Mouse (Mus musculus) left cerebral cortex, adult 2 months (tissue): ENCODE results near the gene Hif1an. TPM values are rescaled to one million over a fixed set of nuclear protein-coding genes. Genes with fewer than 3 reads are reported as not detected.
A peak's percentile ranks its signal among the peaks of the same experiment; 100 is the strongest.

Experiments
- DNase-seq, 2 experiments: peaks; one replicate each; pipeline ENCODE4 v3.0.0; 2021 to 2022; ENCODE audit warnings: low spot score in 2 of 2, mixed read lengths in 1 of 2; ENCODE audit errors: extremely low spot score in 1 of 2
- H3K27ac ChIP-seq: fragments of 200-600 bp; 2 replicates; pipeline ENCODE4 v1.8.1; 2022
- H3K4me3 ChIP-seq: fragments of 200-600 bp; 2 replicates; pipeline ENCODE4 v1.8.1; 2022
- CTCF ChIP-seq: fragments of 200-600 bp; IDR thresholded peaks from 2 replicates; pipeline ENCODE4 v1.8.1; 2022; ENCODE audit warnings: antibody characterized with exemption, mild to moderate bottlenecking, moderate library complexity
- intact Hi-C: fragments of 180-260 bp; cut with DNase I; formaldehyde crosslinking; loops from one replicate; pipeline ENCODE4 v1.15.1; 2025
- total RNA-seq, 2 experiments: library from RNA; stranded (reverse); gene quantifications; 2 replicates each; pipeline ENCODE4 v1.2.3; 2021

Hif1an gene
- total RNA-seq, 2 experiments from 2014 or later = 33.6 to 35.3 TPM

DNA sequence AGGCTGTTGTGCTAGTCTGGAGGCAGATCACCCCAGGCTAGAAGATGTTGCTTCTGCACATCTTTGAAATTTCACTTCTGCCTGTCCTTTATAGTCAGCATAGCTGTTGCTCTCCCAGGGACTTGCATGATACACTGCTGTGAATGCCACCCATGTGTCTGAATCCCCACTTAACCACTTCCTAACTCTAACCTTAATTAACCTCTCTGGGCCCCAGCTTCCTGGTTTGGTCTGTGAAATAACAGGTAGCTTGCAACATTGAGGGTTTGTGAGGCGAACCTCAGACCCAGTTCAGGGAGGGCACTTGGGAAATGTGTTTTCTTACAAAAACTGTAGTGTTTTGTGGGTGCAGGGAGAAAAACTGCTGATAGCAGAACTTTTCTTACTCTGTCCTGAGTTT lies 15.4 kb downstream of the Hif1an start:
- DNase-seq = no peak
- intact Hi-C loops = no loop called here
- H3K27ac ChIP-seq = no peak overlapping the region
- no peak overlapping the region for H3K4me3 ChIP-seq
- TF ChIP-seq CTCF = no peak

DNA sequence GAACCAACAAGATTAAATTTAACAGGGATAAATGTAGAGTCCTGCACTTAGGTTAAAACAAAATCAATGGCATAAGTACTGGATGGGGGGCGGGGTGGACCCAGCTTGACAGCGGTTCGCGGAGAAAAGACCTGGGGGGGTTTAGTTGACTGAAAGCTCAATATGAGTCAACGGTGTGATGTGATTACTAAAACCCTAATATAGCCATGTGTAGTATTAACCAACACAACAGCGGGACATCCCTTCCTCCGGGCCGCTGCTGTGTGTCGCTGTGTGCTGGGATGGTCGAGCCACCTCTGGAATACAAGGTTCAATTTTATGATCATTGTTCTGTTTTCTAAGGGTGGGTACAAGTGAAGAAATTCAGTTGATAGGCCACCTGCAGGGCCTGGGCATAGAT lies 19.5 kb downstream of the Hif1an start:
- H3K27ac ChIP-seq = no peak overlapping the region
- TF ChIP-seq CTCF = no peak
- DNase-seq = no peak
- intact Hi-C loops = loop anchor here (1.0 kb wide), 2 partner anchors 173 to 313 kb away; no protein-coding TSS in a partner anchor
- H3K4me3 ChIP-seq = no peak overlapping the region

DNA sequence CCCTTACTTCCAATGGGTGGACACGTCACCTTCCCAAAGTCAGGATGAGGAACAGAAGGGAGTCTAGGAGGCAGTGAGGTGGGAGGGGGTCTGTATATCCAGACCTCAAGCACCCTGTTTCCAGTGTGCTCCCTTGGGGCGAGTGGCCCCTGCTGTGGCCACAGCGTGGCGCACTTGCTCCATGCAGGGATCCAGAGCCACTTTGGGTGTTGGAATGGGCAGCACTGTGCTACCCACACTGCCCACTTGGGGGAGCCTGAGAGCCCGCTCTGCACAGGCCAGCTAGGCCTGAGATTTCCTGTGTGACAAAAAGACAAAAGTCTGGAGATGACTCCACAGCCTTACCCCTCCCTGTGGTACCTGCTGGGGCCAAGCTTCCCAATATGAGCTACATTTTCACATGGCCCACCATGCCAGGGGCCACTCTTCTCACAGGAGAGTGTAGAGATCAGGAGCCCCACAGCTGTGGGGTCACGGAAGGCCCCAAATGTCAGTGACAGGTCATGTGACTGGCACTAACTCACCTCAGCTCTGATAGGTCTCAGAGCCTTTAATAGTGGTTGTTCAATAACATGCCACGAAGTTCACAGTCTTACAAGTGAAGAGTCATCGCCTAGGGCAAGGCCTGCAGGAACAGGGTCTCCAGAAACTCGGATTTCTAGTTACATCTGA lies 20.1 kb downstream of the Hif1an start:
- no peak overlapping the region for H3K27ac ChIP-seq
- TF ChIP-seq CTCF = no peak; the same call in none of the 2 replicates
- peak; percentile 91 to 95 for DNase-seq
- intact Hi-C loops = loop anchor here (1.0 kb wide), 2 partner anchors 173 to 313 kb away; no protein-coding TSS in a partner anchor
- H3K4me3 ChIP-seq = no peak overlapping the region

DNA sequence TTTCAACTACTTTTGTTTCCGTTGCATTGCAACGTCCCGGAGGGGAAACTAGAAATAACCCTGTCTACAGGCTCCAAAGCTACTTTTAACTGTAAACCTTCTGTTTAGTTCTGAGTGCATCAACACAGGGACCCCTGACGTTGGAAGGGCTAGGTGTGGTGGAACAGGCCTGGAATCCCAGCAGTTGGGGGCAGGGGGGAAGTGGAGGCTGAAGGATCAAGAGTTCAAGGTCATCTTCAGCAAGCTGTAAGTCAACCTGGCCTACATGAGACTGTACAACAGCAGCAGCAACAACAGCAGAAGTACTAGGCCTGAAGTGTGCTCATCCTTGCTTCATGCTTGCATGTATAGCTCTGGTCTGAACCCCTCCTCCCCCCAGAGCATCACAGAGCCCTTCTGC lies 25.4 kb downstream of the Hif1an start:
- DNase-seq = no peak
- Histone ChIP-seq H3K4me3 (no peak overlapping the region), H3K27ac (no peak overlapping the region)
- intact Hi-C loops = no loop called here
- TF ChIP-seq CTCF = no peak

DNA sequence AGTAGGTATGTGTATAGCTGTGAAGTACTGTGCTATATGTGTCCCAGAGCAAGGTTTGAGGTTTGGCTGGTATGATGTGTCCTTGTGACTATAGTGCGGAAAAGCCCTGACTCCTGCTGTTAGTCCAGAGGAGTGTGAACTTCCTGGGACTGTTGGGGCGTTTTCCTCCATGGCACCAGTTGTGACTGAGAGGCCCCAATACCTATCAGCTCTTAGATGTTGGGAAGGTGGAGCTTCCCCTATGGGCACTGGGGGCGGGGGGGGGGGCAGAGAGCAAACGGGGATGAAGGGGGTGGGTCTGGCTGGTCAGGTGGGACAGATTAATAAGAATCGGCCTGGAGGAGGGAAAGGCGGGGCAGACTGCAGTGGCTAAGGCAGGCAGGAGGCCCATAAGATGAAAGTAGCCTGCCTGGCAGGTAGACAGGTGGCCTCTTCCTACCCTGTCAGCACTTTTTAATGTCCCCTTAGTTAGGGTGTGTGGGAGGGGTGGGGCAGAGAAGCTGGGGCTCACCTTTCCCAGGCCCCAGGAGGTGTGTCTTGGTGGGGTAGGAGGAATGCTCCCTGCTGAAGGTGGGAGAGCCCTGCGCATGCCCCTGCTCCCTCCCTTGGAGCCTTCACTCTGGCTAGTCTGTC lies 27.1 kb downstream of the Hif1an start:
- no peak for TF ChIP-seq CTCF
- DNase-seq = no peak
- Histone ChIP-seq H3K4me3 (no peak overlapping the region), H3K27ac (no peak overlapping the region)
- intact Hi-C loops = no loop called here

DNA sequence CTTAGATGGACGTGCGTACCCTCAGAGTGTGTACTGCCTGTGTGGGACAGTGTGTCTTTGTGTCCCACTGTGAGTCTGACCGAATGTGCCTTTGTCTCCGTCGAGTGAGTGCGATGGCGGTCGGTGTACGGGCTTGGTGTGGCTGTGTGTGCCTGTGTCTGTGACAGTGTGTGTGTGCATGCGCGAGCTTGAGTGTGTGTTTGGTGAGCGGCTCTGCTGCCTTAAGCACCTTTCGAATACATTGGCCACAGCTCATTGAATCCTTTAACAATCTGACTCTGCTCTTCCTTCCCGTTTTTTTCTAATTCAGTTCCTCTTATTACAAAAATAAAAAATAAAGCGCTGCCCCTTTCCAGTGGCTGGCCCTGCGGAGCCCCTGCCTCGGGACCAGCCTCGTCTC lies 28.3 kb downstream of the Hif1an start:
- H3K4me3 ChIP-seq = no peak overlapping the region
- DNase-seq = no peak
- intact Hi-C loops = no loop called here
- no peak for TF ChIP-seq CTCF
- H3K27ac ChIP-seq = no peak overlapping the region

DNA sequence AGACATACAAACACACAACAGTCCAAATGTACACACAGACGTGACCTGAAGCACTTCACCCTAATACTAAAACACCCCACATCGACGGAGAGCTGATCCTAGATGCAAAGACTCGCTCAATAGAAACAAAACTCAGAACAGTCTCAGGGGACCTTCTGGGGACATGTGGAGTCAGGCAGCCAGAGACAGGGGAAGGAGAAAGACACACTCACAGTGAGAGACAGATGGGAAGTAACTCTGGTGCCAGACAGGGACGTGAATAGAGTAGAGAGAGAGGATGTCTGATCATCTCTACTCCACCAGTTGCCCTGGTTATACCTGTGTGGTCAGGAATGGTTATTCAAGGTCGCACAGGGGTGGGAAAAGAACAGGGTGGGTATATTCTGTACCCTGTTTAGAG lies 29.0 kb downstream of the Hif1an start:
- Histone ChIP-seq H3K27ac (no peak overlapping the region), H3K4me3 (no peak overlapping the region)
- no peak for TF ChIP-seq CTCF
- intact Hi-C loops = no loop called here
- no peak for DNase-seq

DNA sequence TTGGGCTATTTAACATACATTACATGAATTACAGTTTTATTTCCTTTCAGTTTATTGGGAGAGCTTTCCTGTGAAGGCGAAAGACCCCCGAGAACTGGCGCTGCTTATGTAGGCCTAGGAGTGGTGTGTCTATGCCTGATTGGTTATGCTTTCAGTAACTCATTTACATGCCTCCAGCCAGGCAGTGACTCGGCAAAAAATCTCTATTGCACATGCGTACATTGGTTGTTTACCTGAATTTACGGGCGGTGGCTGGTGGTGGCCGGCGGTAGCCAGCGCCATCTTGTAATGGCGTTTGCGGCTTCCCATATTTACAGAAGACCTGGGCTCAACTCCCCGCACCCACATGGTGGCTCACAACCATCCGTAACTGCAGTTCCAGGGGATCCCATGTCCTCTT lies 31.5 kb downstream of the Hif1an start:
- no peak for TF ChIP-seq CTCF
- no peak for DNase-seq

DNA sequence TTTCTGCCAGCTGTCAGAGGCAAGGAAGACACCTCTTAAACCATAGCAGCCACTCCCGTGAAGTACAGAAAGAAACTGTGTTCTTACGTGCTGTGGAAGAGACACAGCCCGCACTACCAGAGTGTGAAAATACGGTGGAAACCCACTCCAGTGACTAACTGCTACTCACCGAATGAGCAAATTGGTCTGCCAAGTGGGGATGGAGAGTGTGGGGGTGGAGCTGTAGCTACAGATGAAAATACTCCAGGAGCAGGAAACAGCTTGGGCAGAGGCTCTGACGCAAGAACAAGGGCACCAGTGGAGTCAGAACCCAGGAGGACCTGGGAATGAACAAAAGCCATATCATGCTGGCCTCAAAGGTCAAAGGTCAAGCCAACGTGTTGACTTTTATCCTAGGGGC lies 55.5 kb downstream of the Hif1an start:
- intact Hi-C loops = no loop called here
- peak; percentile 47 to 54 for DNase-seq
- no peak overlapping the region for H3K4me3 ChIP-seq
- no peak for TF ChIP-seq CTCF
- H3K27ac ChIP-seq = no peak overlapping the region

More for the DNA sequence above, 31.5 kb downstream of the Hif1an start:
- intact Hi-C loops = no loop called here
- H3K27ac ChIP-seq = no peak overlapping the region
- H3K4me3 ChIP-seq = no peak overlapping the region

Other genes with a start within 250 kb of the Hif1an start
- gene Scd4, start 229.8 kb upstream of the Hif1an start, total RNA-seq = 1 to 10 TPM; 2.1 to 2.3 TPM
- 100 to 1,000 TPM; 133 to 177 TPM for gene Scd1, start 155.0 kb upstream of the Hif1an start, total RNA-seq
- gene Wnt8b, start 69.4 kb upstream of the Hif1an start, total RNA-seq = not detected
- gene Sec31b, start 17.0 kb upstream of the Hif1an start, total RNA-seq = under 1 TPM; 0.11 to 0.16 TPM
- not detected for gene Gm20538, start 10.0 kb upstream of the Hif1an start, total RNA-seq
- gene Ndufb8, start 7.4 kb upstream of the Hif1an start, total RNA-seq = 100 to 1,000 TPM; 336 to 363 TPM
- under 1 TPM; 0.14 to 0.28 TPM for gene Pax2, start 193.2 kb downstream of the Hif1an start, total RNA-seq